Mouse (Mus musculus) E14TG2a.4 (cell line): Measurements from ENCODE around the gene Bank1.

Source experiments
- H3K27me3 ChIP-seq: 2 replicates; pipeline ENCODE4 v1.6.1; 2014; ENCODE audit warnings: low read length, control low read depth; ENCODE audit not compliant: insufficient read depth
- H3K36me3 ChIP-seq: 2 replicates; pipeline ENCODE4 v1.6.1; 2014; ENCODE audit warnings: low read length, control low read depth; ENCODE audit not compliant: insufficient read depth
- H3K4me1 ChIP-seq: replicated peaks from 2 replicates; pipeline ENCODE4 v1.6.1; 2014; ENCODE audit warnings: low read depth, low read length, control low read depth
- H3K4me3 ChIP-seq: replicated peaks from 2 replicates; pipeline ENCODE4 v1.5.1; 2014; ENCODE audit warnings: mild to moderate bottlenecking, low read length
- H3K9me3 ChIP-seq: 2 replicates; pipeline ENCODE4 v1.6.1; 2014; ENCODE audit warnings: low read length, control low read depth
- CTCF ChIP-seq: conservative IDR thresholded peaks from 2 replicates; pipeline ENCODE4 v1.5.1; 2014; ENCODE audit warnings: low read length
- NANOG ChIP-seq: IDR thresholded peaks from 2 replicates; pipeline ENCODE4 v1.6.1; 2014; ENCODE audit warnings: borderline replicate concordance, low read length, mixed read lengths
- POU5F1 ChIP-seq: IDR thresholded peaks from 2 replicates; pipeline ENCODE4 v1.6.1; 2014; ENCODE audit warnings: low read length, borderline replicate concordance

Gene Bank1

GRCm38 (mm10) chr3:136325783-136326182 is at the start of gene Bank1:
Gene Bank1, minus strand, starts transcription at chr3:136326066.
- Histone ChIP-seq H3K4me1 (no peaks in the 10 kb centered on the region), H3K27me3 (no peaks in the 10 kb centered on the region), H3K36me3 (no peaks in the 10 kb centered on the region), H3K9me3 (no peaks in the 10 kb centered on the region), H3K4me3 (no peak within 1 kb of the TSS)
- TF ChIP-seq CTCF (no peak), POU5F1 (no peak), NANOG (no peak)

- Histone ChIP-seq H3K27me3 (no peaks in the 10 kb centered on the region), H3K36me3 (no peaks in the 10 kb centered on the region), H3K4me3 (no peak overlapping the region), H3K9me3 (no peaks in the 10 kb centered on the region), H3K4me1 (no peaks in the 10 kb centered on the region)
- TF ChIP-seq POU5F1 (no peak), NANOG (no peak), CTCF (no peak)
These were observed 44.0 kb upstream of the Bank1 start for GRCm38 (mm10) chr3:136369916-136370315.

DNA sequence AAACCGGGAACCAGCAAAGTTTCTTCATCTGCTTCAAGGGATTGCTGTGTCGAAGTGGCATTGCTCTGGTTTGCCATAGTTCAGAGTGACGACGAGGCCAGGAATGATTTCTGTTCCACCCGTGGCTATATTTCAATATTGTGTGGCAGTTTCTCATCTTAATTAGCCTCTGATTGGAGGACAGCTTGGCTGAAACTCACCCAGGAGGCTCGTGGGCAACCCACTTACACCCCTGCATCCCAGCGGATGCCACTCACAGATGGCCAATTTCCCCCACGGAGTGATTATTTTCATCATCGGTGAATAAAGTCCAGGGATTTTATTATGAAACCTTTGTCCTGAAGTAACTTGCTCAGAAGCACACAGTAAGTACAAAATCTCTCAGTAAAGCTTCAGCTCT is 43.6 kb upstream of the Bank1 start:
- Histone ChIP-seq H3K9me3 (no peaks in the 10 kb centered on the region), H3K4me3 (no peak overlapping the region), H3K4me1 (no peaks in the 10 kb centered on the region), H3K27me3 (no peaks in the 10 kb centered on the region), H3K36me3 (no peaks in the 10 kb centered on the region)
- no peak for TF ChIP-seq NANOG
- TF ChIP-seq POU5F1: no peak
- no peak for TF ChIP-seq CTCF

- Histone ChIP-seq H3K27me3 (no peaks in the 10 kb centered on the region), H3K9me3 (no peaks in the 10 kb centered on the region), H3K36me3 (no peaks in the 10 kb centered on the region), H3K4me3 (no peak overlapping the region), H3K4me1 (no peaks in the 10 kb centered on the region)
- no peak for TF ChIP-seq POU5F1
- TF ChIP-seq CTCF: no peak
- TF ChIP-seq NANOG: no peak
These were observed 42.7 kb upstream of the Bank1 start for GRCm38 (mm10) chr3:136368505-136368999.

- H3K36me3 ChIP-seq: no peaks in the 10 kb centered on the region
- H3K4me1 ChIP-seq: no peaks in the 10 kb centered on the region
- no peaks in the 10 kb centered on the region for H3K27me3 ChIP-seq
- no peaks in the 10 kb centered on the region for H3K9me3 ChIP-seq
- TF ChIP-seq NANOG (no peak), POU5F1 (no peak), CTCF (no peak)
- H3K4me3 ChIP-seq: no peak overlapping the region
These were observed 23.8 kb upstream of the Bank1 start for GRCm38 (mm10) chr3:136349690-136350089.

DNA sequence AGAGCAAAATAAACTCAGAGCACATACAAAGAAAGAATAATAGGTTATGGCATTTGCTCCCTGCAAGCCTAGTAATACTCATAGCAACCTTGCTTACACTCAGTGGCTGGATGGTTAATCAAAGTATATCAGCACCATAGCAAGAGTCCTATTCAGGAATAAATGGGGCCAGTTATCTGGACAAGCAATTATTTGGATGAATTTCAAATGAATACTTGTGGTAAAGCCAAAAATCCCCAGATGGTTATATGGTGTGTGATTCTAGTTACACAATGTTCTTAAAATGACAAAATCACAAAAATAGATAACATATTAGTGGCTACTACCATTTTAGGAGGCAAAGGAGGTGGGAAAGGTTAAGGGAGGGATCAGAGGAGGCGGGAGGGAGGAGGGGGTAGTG is 22.7 kb upstream of the Bank1 start:
- Histone ChIP-seq H3K36me3 (no peaks in the 10 kb centered on the region), H3K27me3 (no peaks in the 10 kb centered on the region), H3K4me1 (no peaks in the 10 kb centered on the region), H3K9me3 (no peaks in the 10 kb centered on the region), H3K4me3 (no peak overlapping the region)
- TF ChIP-seq NANOG: no peak
- no peak for TF ChIP-seq CTCF
- no peak for TF ChIP-seq POU5F1

DNA sequence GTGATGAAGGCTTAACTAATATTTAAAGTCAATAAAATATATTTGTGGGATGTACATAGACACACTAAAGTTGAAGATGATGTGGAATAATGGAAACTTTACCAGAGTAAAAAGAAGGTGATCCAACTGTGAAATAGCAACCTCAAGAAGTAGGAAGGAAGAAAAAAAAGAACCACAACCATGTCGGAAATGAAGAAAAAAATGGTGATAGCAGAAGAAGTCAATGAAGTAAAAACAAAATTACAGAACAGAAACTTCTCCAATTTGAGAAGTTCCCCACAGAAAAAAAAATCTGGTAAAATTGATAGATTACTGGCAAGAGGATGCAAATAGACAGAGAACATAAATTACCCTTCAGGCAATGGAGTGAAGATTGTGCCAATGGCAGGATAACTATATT is 21.4 kb upstream of the Bank1 start:
- Histone ChIP-seq H3K4me3 (no peak overlapping the region), H3K27me3 (no peaks in the 10 kb centered on the region), H3K36me3 (no peaks in the 10 kb centered on the region), H3K9me3 (no peaks in the 10 kb centered on the region), H3K4me1 (no peaks in the 10 kb centered on the region)
- no peak for TF ChIP-seq CTCF
- no peak for TF ChIP-seq NANOG
- TF ChIP-seq POU5F1: no peak

DNA sequence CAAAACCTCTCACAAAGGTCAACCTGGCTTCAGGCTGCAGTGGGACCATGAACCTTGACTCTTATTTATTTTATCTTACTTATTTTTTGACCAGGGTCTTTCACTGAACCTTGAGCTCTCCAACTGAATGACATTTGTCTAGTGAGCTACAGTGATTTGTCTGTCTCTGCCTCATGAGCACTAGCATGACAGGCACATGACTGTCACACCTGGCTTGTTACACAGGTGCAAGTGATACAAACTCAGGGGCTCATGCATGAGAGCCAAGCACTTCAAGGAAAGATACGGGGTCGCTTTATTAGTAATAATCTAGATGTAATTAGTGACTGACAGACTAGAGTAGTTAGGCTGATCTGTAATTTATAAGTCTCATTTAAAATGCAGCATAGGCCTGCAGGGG is 16.0 kb upstream of the Bank1 start:
- Histone ChIP-seq H3K4me3 (no peak overlapping the region), H3K4me1 (no peaks in the 10 kb centered on the region), H3K36me3 (no peaks in the 10 kb centered on the region), H3K9me3 (no peaks in the 10 kb centered on the region), H3K27me3 (no peaks in the 10 kb centered on the region)
- TF ChIP-seq POU5F1: no peak

DNA sequence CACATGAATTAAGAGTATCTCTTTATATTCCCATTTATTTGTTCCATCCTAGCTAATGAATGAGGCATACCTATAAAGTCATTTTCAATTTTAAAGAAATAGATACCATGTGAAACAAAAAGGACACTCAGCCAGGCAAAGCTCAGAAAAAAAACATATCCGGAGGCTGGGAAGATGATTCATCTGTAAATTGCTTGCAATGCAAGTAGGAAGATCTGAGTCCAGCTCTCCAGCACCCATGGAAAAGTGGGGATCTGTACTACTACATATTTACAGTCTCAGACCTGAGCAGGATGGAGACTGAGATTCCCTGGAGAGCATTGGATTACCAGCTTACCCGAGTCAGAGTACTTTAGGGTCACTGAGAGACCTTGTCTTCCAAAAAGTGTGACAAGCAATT is 14.0 kb upstream of the Bank1 start:
- Histone ChIP-seq H3K4me3 (no peak overlapping the region), H3K36me3 (no peaks in the 10 kb centered on the region), H3K9me3 (no peaks in the 10 kb centered on the region), H3K4me1 (no peaks in the 10 kb centered on the region), H3K27me3 (no peaks in the 10 kb centered on the region)
- no peak for TF ChIP-seq POU5F1
- no peak for TF ChIP-seq CTCF
- TF ChIP-seq NANOG: no peak
